Mouse (Mus musculus) midbrain, embryonic 16.5 days (tissue): ENCODE results near the gene Gm49405. TPM values are rescaled to one million over a fixed set of nuclear protein-coding genes. Genes with fewer than 3 reads are reported as not detected.
A peak's percentile ranks its signal among the peaks of the same experiment; 100 is the strongest.
"Not testable (repeated sequence)": the region's sequence is repeated elsewhere in the genome, so short reads cannot be mapped to it uniquely, and the experiment has no call there.

Experiments used
- ATAC-seq: fragments of 200-750 bp; cut with Nextera tagmentation; 2 replicates; pipeline ENCODE4 v1.8.0; 2017; ENCODE audit warnings: moderate TSS enrichment
- H3K27ac ChIP-seq: fragments of 300-500 bp; sonication (generic); 2 replicates; pipeline ENCODE4 v1.5.1; 2014; ENCODE audit warnings: mild to moderate bottlenecking, low read length, mixed read lengths
- H3K27me3 ChIP-seq: fragments of 300-500 bp; sonication (generic); 2 replicates; pipeline ENCODE4 v1.6.1; 2014; ENCODE audit warnings: low read depth, low read length, mixed read lengths; ENCODE audit not compliant: control insufficient read depth, insufficient read depth
- H3K36me3 ChIP-seq: fragments of 300-500 bp; sonication (generic); 2 replicates; pipeline ENCODE4 v1.6.1; 2014; ENCODE audit warnings: mild to moderate bottlenecking, low read length, moderate library complexity, mixed read lengths; ENCODE audit not compliant: control insufficient read depth, insufficient read depth
- H3K4me1 ChIP-seq: fragments of 300-500 bp; sonication (generic); 2 replicates; pipeline ENCODE4 v1.6.1; 2014; ENCODE audit warnings: mild to moderate bottlenecking, low read length, mixed read lengths; ENCODE audit not compliant: control insufficient read depth, insufficient read depth
- H3K4me2 ChIP-seq: fragments of 300-500 bp; sonication (generic); 2 replicates; pipeline ENCODE4 v1.6.1; 2014; ENCODE audit warnings: mild to moderate bottlenecking, low read length, mixed read lengths
- H3K4me3 ChIP-seq: fragments of 300-500 bp; sonication (generic); 2 replicates; pipeline ENCODE4 v1.5.1; 2014; ENCODE audit warnings: low read depth, mild to moderate bottlenecking, low read length, moderate library complexity, mixed read lengths
- H3K9ac ChIP-seq: fragments of 300-500 bp; sonication (generic); 2 replicates; pipeline ENCODE4 v1.6.1; 2014; ENCODE audit warnings: low read depth, low read length, mixed read lengths
- H3K9me3 ChIP-seq: fragments of 300-500 bp; sonication (generic); replicated peaks from 2 replicates; pipeline ENCODE4 v1.6.1; 2014; ENCODE audit warnings: mild to moderate bottlenecking, low read length, mixed read lengths; ENCODE audit not compliant: control insufficient read depth, poor library complexity, severe bottlenecking
- WGBS: fragments of 180-500 bp; shearing (Covaris S2); extraction: QIAGEN DNeasy Blood & Tissue Kit; methylation state at CpG from one replicate; pipeline ENCODE4 v1.1.7; 2014; 5-methylcytosine and 5-hydroxymethylcytosine counted together
- polyA plus RNA-seq: library from polyadenylated mRNA; unstranded; fragments of >200 nt; fragmentation: Nextera tagmentation; extraction: Ambion mirVana; gene quantifications from 2 replicates; pipeline ENCODE4 v1.2.1, GENCODE M21; 2015

The Gm49405 gene
- polyA plus RNA-seq, 1 experiment from 2014 or later, result 6.4 TPM

- not testable (repeated sequence) for H3K27ac ChIP-seq, H3K4me1 ChIP-seq, H3K27me3 ChIP-seq, H3K4me3 ChIP-seq, ATAC-seq, H3K9ac ChIP-seq, H3K4me2 ChIP-seq, H3K9me3 ChIP-seq, H3K36me3 ChIP-seq
- 74% methylated on average over 6 of the region's 6 CpGs for WGBS
Observed at GRCm38 (mm10) chr19:3961805-3962204, 38.6 kb upstream of the Gm49405 start.

- no peaks in the 10 kb centered on the region for H3K36me3 ChIP-seq
- no peak overlapping the region for H3K4me3 ChIP-seq
- H3K9ac ChIP-seq, result no peak overlapping the region
- no peak overlapping the region for H3K27ac ChIP-seq
- H3K4me2 ChIP-seq, result no peak overlapping the region
- 7% methylated on average over 2 of the region's 2 CpGs for WGBS
- no peak for ATAC-seq
- no peaks in the 10 kb centered on the region for H3K4me1 ChIP-seq
- H3K27me3 ChIP-seq, result no peaks in the 10 kb centered on the region
- H3K9me3 ChIP-seq, result no peaks in the 10 kb centered on the region
Observed at GRCm38 (mm10) chr19:3962469-3962868, 38.0 kb upstream of the Gm49405 start.

GRCm38 (mm10) chr19:3964030-3964429, 36.4 kb upstream of the Gm49405 start:
- Histone ChIP-seq H3K27me3 (no peaks in the 10 kb centered on the region), H3K9ac (no peak overlapping the region), H3K9me3 (no peaks in the 10 kb centered on the region), H3K4me2 (no peak overlapping the region), H3K36me3 (no peaks in the 10 kb centered on the region), H3K27ac (no peak overlapping the region), H3K4me3 (no peak overlapping the region), H3K4me1 (no peaks in the 10 kb centered on the region)
- WGBS, result 79% methylated on average over 4 of the region's 4 CpGs
- ATAC-seq, result no peak

- Histone ChIP-seq H3K27me3 (no peaks in the 10 kb centered on the region), H3K4me1 (no peaks in the 10 kb centered on the region), H3K4me2 (no peak overlapping the region), H3K9ac (no peak overlapping the region), H3K27ac (no peak overlapping the region), H3K4me3 (no peak overlapping the region), H3K36me3 (no peaks in the 10 kb centered on the region), H3K9me3 (no peaks in the 10 kb centered on the region)
- no peak for ATAC-seq
- 75% methylated on average over 11 of the region's 11 CpGs for WGBS
Observed at GRCm38 (mm10) chr19:3966330-3967075, 33.9 kb upstream of the Gm49405 start.

GRCm38 (mm10) chr19:3967258-3967657, 33.2 kb upstream of the Gm49405 start:
- 58% methylated on average over 3 of the region's 3 CpGs for WGBS
- Histone ChIP-seq H3K36me3 (no peaks in the 10 kb centered on the region), H3K4me1 (no peaks in the 10 kb centered on the region), H3K4me3 (no peak overlapping the region), H3K9me3 (no peaks in the 10 kb centered on the region), H3K4me2 (no peak overlapping the region), H3K27me3 (no peaks in the 10 kb centered on the region), H3K9ac (no peak overlapping the region), H3K27ac (no peak overlapping the region)
- no peak for ATAC-seq

- Histone ChIP-seq H3K27me3 (no peaks in the 10 kb centered on the region), H3K9me3 (no peaks in the 10 kb centered on the region), H3K4me3 (no peak within 1 kb of the TSS), H3K36me3 (no peaks in the 10 kb centered on the region), H3K4me2 (no peak within 1 kb of the TSS), H3K4me1 (no peaks in the 10 kb centered on the region), H3K9ac (no peak within 1 kb of the TSS), H3K27ac (no peak within 1 kb of the TSS)
- 57% methylated on average over 9 of the region's 9 CpGs for WGBS
- ATAC-seq, result no peak
Observed at GRCm38 (mm10) chr19:3972229-3972628, 28.2 kb upstream of the Gm49405 start, which contains the start of gene Aldh3b2. TSS of gene Aldh3b2 (plus strand) at chr19:3972328.

- not testable (repeated sequence) for H3K27me3 ChIP-seq, H3K4me3 ChIP-seq, ATAC-seq, H3K9ac ChIP-seq, H3K9me3 ChIP-seq, H3K4me2 ChIP-seq, H3K4me1 ChIP-seq, H3K27ac ChIP-seq, H3K36me3 ChIP-seq
- WGBS, result 83% methylated on average over 6 of the region's 6 CpGs
Observed at GRCm38 (mm10) chr19:3974608-3975007, 25.8 kb upstream of the Gm49405 start.

GRCm38 (mm10) chr19:3975866-3976265, 24.6 kb upstream of the Gm49405 start:
- Histone ChIP-seq H3K4me2 (no peak overlapping the region), H3K27me3 (no peaks in the 10 kb centered on the region), H3K4me1 (no peaks in the 10 kb centered on the region), H3K4me3 (no peak overlapping the region), H3K36me3 (no peaks in the 10 kb centered on the region), H3K9ac (no peak overlapping the region), H3K9me3 (no peaks in the 10 kb centered on the region), H3K27ac (no peak overlapping the region)
- WGBS, result 74% methylated on average over 2 of the region's 2 CpGs
- ATAC-seq, result no peak

GRCm38 (mm10) chr19:3980309-3980708, 20.1 kb upstream of the Gm49405 start:
- 13% methylated on average over 4 of the region's 4 CpGs for WGBS
- Histone ChIP-seq H3K9ac (no peak overlapping the region), H3K36me3 (no peaks in the 10 kb centered on the region), H3K9me3 (no peaks in the 10 kb centered on the region), H3K4me1 (no peaks in the 10 kb centered on the region), H3K27me3 (no peaks in the 10 kb centered on the region), H3K27ac (no peak overlapping the region), H3K4me2 (no peak overlapping the region), H3K4me3 (no peak overlapping the region)
- ATAC-seq, result peak; percentile 51; the same call in 1 of the 2 replicates
